Mouse (Mus musculus) retina, embryonic 14.5 days (tissue): ENCODE measurements at regions not wholly inside any gene's neighbourhood (a gene's known extent, or its start where the extent isn't known, plus 50 kb on each side); places are given as distances from the start of the nearest gene placed in this dataset.

Experiments used
- DNase-seq: peaks from one replicate; pipeline ENCODE4 v3.0.0-alpha.2; 2015; ENCODE audit warnings: low spot score

GRCm38 (mm10) chr11:25356671-25357586, 853.6 kb downstream of the 5730522E02Rik start:
- DNase-seq, result peak; percentile 90

DNA sequence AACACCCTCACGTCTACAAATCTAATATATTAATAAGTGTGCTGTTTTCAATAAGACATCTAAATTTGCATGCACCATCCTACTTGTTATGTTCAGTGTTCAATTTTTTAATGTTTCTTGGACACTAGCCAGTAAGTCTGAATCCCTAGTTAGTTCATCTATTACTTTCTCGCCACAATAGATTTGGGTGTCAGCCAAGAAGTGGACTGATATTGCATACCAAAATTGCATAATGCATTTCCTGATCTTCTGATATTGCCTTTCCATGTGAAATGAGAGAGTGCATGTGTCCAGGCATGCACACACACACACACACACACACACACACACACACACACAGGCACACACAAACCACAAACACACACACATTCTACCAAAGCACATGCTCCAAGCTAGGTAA, 874.9 kb downstream of the 5730522E02Rik start:
- DNase-seq, result no peak

DNA sequence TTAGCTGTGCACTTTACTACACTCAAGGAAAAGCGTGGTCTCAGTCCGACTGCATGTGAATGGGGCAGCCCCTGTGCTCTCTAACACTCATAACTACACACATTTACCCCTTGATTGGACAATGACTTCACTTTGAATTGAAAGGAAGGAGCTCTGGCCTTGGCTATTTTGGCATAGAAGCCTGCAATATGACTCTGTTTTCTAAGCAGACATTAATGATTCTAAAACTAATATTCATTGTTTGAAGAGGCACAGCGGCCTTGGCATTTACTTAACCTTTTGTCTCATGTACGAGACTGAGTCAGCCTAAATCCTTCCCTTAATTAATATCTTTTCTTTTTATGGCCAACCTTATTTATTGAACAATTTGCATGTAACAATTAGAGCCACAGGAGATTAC, 879.9 kb downstream of the 5730522E02Rik start:
- no peak for DNase-seq

- DNase-seq, result no peak
These were observed 888.1 kb downstream of the 5730522E02Rik start for GRCm38 (mm10) chr11:25322426-25322825.

DNA sequence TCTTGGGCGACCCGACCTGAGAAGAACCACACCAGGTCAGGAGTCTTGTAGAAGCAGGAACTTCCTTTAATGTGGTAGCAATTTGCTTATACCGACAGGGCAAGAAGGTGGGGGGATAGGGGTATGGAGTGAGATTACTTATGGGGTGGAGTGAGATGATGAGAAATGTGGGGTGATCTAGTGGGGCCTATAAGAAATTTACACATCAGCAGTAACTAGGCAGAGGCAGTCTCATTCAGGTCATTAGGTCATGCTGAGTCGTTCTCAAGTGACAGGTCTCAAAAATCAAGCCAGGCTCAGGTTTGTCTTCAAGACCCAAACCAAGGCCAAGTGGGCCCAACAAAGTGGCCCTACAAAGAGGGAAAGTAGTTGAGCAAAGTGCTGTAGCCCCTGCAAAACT, 889.1 kb downstream of the 5730522E02Rik start:
- no peak for DNase-seq

- DNase-seq, result no peak
These were observed 895.9 kb downstream of the 5730522E02Rik start for GRCm38 (mm10) chr11:25314645-25315044.

GRCm38 (mm10) chr11:25313879-25314278, 896.7 kb downstream of the 5730522E02Rik start:
- DNase-seq, result peak; percentile 16

DNA sequence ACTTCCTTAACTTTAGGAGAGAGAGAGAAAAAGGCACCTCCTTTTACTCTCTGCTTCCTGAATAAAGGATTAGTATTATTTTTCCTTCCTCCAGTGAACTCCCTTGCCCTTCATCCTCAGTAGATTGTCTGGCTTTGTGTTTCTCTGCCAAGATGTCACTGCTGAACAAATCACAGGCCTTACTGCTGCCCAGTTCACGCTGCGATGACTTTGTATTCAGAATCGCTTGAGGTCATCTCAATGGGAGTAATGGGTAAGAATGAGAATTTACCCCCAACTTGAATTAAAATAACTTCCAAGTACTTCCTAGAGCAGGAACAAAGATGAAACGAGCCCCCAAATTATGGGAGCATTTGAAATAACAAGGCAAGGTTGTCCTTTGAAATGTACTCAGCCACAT, 897.3 kb downstream of the 5730522E02Rik start:
- peak; percentile 45 for DNase-seq

DNA sequence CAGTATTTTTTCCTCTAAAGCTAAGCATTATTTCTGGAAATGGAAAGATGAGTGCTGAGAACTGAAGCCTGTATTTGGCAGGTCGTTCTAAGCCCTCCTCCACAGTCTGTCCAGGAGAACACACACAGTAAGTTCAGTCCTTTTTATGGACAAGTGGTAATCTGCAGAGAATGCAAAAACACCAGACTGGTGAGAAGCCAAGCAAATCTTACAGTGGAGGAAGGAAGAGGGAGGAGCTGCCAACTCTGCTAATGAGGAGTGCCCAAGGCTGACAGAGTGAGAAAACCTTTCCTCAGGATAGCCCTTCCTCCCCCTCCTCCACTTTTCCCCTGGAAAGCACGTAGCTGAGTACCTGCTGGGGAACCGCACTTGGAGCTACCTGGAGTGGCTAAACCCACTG, 899.8 kb downstream of the 5730522E02Rik start:
- DNase-seq, result no peak

DNA sequence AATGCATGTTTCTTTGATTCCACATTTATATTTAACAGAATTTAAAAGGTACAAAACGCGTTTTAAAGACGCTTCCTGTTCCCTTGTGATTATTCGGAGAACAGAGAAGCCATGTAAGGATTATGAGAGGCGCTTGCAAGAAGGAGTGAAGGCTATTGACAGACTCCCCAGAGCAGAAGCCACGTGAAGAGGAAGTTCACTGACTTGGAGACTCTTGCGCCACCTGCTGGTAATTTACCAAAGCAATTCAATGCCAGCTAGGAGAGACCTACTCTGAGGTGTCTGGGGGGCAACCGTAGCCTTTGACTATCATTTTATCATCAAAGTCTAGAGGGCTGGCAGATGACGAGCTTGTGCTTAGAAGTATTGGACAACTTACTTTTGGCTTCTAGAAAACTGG, 909.4 kb downstream of the 5730522E02Rik start:
- DNase-seq, result peak; percentile 85

GRCm38 (mm10) chr11:25288346-25288745, 922.2 kb downstream of the 5730522E02Rik start:
- no peak for DNase-seq

- no peak for DNase-seq
These were observed 922.9 kb downstream of the 5730522E02Rik start for GRCm38 (mm10) chr11:25287458-25288247.

- no peak for DNase-seq
These were observed 940.5 kb downstream of the 5730522E02Rik start for GRCm38 (mm10) chr11:25269936-25270540.

- DNase-seq, result no peak
These were observed 947.7 kb downstream of the 5730522E02Rik start for GRCm38 (mm10) chr11:25262906-25263305.

- no peak for DNase-seq
These were observed 950.9 kb downstream of the 5730522E02Rik start for GRCm38 (mm10) chr11:25259691-25260090.

DNA sequence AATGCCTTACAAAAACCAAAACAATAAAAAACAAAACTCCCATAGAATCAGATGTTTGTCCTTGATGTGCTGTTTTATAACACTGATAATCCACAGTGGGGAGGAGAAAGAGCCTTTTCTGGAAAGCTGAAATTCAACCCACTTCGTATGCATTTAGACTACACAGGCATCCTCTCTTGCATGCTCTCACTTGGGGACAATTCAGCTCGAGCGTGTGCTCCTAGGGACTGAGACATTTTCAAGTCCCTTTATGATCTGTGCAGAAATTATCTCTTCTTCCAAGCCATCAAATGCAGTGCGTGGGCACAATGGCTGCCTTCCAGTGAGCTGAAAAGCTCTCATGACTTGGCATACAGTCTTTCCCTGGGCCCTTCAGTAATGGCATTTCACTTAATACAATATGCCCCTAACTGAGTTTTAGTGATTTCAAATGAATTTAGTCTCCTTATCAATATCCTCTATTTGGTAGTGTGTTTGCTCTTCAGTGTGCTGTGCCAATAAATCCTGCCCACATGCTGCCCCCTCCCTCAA, 977.1 kb downstream of the 5730522E02Rik start:
- DNase-seq, result no peak
